Mouse (Mus musculus): Measurements from ENCODE around the gene Cdkn1a. TPM values are rescaled to one million over a fixed set of nuclear protein-coding genes. Genes with fewer than 3 reads are reported as not detected.
"Not testable (repeated sequence)": the region's sequence is repeated elsewhere in the genome, so short reads cannot be mapped to it uniquely, and the experiment has no call there.

The Cdkn1a gene
- polyA plus RNA-seq, 1 experiment: 197 TPM

DNA sequence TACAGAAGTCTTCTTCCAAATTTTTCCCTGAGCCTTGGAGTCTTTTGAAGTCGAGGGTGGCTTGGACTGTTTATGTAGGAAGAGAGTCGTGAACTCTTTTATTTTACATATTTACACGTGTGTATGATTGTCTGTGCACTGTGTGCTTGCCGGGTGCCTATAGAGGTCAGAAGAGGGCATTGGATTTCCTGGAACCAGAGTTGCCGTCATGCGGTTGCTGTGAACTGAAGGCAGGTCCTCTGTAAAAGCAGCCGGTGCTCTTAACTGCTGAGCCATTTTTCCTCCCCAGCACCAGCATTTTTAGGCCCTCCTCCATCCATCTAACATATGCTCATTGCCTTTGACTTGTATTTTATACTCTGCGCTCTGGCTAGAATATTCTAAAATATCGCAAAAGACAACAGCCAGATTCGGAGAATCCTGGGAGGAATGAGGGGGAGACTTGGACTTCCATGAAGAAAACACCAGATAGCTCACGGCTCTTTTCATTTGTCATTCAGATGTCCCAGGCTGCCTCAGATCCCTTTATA, 33.4 kb upstream of the Cdkn1a start:
- no peak for DNase-seq (ENCODE audit: low read depth, low spot score)
- WGBS: 68% methylated on average over 11 of the region's 11 CpGs

DNA sequence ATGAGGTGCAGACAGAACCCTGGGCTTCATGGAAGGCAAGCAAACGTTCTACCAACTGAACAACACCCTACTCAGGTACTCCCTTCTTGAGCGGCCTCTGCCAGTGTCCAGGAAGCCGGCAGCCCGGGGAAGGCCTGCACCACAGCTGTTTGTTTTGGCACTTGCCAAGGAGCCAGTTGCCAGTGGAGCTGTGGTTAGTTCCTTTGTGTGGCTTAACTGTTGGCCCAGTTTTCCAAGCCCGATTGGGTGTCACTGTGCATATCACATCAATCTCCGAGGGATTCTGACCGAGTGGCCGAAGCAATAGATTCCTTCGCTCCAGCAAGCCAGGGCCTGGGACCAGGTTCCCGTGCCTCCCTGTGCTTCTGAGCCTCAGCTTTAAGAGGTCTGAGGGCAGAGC, 32.8 kb upstream of the Cdkn1a start:
- no peak for DNase-seq (ENCODE audit: low read depth, low spot score)
- WGBS: 20% methylated on average over 10 of the region's 10 CpGs

DNA sequence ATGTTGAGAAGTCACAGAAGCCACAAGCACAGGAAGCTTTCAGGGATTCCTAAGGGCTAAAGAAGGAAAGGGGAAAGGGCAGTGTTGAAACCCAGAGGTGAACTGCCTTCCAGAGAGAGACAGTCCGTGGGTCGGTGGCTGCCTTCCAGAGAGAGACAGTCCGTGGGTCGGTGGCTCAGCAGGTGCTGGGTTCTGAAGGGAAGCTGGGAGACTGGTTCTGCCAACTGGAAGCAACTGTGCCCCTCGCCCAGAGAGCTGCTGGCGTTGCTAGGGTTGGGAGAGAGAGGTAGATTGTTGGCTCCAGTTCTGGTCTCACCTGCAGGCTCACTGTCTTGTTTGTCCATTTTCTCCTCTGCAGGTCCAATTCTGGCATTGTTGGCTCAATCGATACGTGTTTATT, 32.3 kb upstream of the Cdkn1a start:
- DNase-seq (ENCODE audit: low read depth, low spot score): no peak

DNA sequence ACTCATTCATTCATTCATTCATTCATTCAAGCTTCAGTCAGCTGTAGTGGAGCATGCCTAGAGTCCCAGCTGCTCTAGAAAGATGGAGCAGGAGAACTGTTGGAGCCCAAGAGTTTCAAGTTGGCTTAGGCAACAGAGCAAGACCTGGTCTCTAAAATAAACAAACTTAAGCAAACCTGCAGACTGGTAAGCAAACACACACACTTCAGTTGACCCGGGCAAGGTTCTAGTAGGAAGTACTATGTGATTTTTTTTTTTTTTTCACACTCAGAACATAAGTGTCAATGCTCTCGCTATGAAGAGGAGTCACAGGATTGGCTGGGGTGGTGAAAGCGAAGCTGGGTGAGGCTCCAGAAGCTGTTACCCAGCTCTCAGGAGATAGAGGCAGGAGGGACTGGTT, 31.2 kb upstream of the Cdkn1a start:
- DNase-seq (ENCODE audit: low read depth, low spot score): no peak
- 37% methylated on average over 3 of the region's 3 CpGs for WGBS

More for the DNA sequence above, 32.3 kb upstream of the Cdkn1a start:
- WGBS: 39% methylated on average over 8 of the region's 8 CpGs

DNA sequence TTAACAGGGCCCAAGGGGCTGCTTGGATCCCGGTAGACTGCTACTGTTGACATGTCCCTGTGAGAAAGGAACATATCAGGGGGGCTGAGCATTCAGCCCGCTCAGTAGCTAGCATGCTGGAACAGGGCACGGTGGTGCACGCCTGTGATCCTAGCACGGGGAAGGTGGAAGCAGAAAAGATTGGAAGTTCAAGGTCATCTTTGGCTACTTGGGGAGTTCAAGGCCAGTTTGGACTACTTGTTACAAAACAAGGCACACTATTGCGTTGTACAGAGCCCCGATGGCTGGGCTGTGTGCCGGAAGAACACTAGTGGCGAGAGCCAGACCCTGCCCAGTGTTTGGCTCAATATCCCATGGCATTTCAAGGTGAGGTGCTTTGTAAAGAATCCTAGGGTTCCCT, 29.8 kb upstream of the Cdkn1a start:
- no peak for DNase-seq (ENCODE audit: low read depth, low spot score)
- WGBS: 93% methylated on average over 9 of the region's 9 CpGs

DNA sequence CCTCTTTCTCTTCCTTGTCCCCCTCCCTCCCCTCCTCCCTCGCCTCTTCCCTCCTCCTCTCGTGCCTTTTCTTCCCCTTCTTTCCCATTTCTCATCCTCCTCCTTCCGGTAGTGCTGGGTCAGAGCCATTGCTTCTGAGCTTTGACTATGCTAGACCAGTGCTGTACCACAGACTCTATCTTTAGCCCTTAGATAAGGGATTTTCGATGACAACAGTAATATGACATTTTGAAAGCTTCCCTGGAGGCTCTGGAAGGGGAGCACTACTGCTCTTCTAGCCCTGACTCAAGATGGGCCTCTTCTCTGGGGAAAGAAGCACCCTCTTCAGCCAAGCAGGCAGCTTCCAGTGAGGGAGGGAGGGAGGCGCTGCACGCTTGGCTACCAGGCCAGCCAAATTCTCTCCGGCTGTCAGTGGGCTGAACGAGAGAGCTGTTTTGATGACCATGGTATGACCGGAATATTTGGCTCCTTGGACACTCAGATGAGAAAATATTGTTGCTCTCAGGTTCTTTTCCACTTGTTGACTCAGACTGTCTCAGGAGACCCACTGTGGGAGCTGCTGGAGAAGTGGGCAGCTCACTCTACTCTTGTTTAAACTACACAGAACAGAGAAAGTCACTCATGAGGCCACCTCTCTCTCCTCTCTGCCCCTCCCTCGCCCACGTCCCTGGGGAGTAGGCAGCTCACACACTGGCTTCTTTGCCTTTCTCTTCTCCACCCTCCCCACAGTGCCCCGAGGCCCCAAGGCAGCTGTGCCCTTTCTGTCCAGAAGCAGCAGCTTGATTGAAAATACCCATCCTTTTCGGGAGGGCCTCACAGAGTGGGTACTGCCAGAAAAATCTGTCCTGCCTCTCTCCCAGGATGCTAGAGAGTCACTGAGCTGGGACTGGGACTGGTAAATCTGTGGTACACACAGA, 28.4 kb upstream of the Cdkn1a start:
- 61% methylated on average over 13 of the region's 13 CpGs for WGBS
- no peak for DNase-seq (ENCODE audit: low read depth, low spot score)

DNA sequence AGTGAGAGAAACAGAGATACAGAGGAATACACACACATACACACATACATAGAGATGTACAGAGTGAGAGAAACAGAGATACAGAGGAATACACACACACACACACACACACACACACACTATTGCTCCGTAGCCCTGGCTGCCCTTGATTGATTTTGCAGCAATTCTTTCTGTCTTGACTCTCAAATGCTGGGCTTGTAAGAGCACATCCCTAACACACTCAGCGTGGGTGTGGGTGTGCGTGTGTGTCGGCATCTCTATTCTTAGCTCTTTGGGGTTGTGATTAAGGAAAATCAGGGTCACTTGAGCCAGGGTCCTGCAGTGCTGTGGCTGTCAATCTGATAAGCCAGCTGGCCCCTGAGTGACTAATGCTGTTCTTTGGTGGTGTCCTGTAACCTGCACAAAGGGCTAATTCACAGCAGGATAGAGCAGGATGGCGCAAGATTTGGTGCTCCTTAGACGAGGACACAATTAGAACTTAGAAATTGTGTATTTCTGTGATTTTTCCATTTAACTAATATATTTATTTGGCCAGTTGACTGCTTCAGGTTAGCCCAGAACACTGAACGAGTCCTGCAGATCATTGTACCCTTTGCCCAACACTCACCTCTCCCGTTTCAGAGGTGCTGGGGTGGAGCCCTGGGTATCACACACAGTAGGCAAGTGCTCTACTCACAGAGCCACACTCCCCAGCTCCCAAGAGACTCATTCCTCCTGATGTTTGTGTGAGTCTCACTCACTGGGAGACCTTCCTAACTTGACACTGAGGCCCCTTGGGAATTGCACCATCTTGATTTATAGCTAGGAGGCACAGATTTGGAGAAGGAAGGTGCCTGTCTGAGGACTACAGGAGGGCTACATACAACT, 27.4 kb upstream of the Cdkn1a start:
- no peak for DNase-seq (ENCODE audit: low read depth, low spot score)
- 89% methylated on average over 8 of the region's 8 CpGs for WGBS

DNA sequence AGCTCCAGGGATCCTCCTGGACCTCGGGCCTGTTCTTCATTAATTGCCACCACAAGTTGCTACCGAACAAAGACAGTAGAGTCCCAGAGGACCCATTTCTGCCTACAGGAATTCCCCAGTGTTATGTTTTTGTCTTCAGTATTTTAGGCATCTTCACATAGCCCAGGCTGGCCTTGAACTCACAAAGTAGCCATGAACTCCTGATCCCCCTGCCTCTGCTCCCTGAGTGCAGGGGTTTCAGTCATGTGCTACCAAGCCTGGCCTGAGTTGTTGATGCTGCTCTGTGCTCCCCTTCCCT, 26.8 kb upstream of the Cdkn1a start:
- 71% methylated on average over 2 of the region's 2 CpGs for WGBS
- no peak for DNase-seq (ENCODE audit: low read depth, low spot score)

DNA sequence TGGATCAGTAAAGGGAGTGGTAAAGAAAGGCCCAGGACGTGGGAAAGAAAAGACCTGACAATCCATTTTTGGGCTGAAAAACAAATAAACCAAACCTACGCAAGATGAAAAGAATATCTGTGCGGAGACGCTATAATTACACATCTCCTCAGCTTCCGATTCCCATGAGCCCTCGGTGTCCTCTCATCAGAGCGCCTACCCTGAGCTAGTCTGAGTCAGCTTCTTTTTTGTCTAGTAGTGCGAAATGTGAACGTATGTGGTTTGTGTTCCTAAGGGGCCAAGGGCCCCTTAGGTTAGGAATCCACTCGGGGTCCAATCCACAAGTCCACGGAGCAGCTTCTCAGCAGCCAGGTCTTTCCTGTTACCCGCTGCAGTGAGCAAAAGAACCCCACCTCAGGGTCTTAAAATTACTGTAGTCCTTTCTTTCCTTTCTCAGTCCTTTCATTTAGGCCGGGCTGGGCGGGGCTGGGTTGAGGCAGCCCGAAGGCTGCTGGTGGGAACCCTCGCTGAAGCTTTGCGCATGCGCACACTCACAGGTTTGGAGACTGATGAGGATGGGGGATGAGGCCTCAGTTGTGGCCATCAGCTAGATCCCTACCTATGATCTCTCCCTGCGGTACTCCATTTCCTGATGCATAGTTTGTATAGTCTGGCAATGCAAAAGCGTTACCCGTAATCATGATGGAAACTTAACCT, 25.4 kb upstream of the Cdkn1a start:
- 90% methylated on average over 21 of the region's 21 CpGs for WGBS
- DNase-seq (ENCODE audit: low read depth, low spot score): no peak

DNA sequence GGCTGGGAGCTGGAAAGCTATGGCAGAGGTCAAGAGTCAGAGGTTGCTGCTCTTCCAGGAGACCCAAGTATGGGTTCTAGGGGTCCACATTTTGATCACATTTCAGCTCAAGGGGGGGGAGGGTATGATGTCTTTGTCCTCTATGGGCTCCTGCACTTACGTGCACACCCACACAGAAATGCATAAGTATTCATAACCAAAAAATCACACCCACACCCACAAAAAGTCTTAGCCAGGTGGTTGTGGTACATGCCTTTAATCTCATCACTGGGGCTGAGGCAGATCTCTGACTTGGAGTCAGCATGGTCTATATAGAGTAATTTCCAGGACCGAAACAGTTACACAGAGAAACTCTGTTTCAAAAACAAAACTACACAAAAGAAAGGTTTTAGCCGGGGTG, 24.8 kb upstream of the Cdkn1a start:
- 94% methylated on average over 3 of the region's 3 CpGs for whole genome bisulfite sequencing
- DNase-seq (ENCODE audit: low read depth, low spot score): no peak

DNA sequence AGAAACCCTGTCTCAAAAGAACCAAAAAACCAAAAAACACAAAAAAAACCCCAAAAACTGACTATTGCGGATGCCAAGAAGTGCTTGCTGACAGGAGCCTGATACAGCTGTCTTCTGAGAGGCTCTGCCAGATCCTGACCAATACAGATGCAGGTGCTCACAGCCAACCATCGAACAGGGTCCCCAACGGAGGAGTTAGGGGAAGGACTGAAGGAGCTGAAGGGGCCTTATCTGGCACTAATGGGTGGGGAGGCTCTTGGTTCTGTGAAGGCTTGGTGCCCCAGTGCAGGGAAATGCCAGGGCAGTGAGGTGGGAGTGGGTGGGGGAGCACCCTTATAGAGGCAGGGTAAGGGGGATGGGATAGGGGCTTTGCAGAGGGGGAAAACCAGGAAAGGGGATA, 23.4 kb upstream of the Cdkn1a start:
- WGBS: 88% methylated on average over 3 of the region's 3 CpGs
- not testable (repeated sequence) for DNase-seq (ENCODE audit: low read depth, low spot score)

DNA sequence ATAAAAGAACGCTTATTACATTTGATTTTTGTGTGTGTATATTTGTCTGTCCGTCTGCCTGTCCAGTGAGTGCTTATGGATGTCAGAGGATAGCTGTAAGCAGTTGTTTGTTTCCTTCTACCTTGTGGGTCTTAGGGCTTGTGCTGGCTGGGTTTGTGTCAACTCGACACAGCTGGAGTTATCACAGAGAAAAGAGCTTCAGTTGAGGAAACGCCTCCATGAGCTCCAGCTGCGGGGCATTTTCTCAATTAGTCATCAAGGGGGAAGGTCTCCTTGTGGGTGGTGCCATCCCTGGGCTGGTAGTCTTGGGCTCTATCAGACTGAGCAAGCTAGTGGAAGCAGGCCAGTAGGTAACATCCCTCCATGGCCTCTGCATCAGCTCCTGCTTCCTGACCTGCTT, 22.9 kb upstream of the Cdkn1a start:
- WGBS: 70% methylated on average over 5 of the region's 5 CpGs
- DNase-seq (ENCODE audit: low read depth, low spot score): no peak

DNA sequence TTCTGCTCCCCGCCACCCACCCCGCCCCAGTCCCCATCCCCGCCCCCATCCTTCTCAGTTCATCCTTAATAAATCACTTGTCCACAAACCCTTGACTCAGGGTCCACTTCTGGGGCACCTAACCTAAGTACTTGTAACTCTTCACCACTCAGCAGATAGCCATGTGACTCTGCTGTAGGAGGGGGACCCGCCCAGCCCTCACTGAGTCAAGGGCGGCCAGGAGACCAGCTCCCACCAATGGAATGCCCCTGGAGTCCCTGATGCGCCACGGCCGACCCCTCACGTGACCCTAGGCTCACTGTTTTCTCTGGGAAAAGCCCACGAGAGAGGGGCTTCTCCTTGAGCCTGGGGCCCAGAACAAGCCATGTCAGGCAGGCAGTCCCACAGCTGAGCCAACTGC, 21.7 kb upstream of the Cdkn1a start:
- WGBS: 85% methylated on average over 10 of the region's 10 CpGs
- no peak for DNase-seq (ENCODE audit: low read depth, low spot score)

DNA sequence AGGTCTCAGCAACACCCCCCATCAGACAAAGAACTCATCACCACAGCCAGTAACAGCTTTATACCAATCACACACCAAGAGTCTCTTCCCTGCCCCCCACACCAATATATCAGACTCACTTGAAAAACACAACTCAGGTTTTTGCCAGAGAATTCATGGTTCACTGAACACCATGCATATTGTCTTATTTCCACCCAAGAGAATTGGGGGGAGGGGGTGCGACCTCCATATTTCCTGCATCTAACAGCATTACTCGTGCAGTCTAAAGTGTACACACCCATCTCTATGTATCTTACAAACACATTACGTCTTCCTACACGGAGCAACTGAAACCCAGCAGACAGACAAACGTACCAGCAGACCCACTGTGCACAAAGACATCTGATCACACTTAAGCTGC, 19.0 kb upstream of the Cdkn1a start:
- no peak for DNase-seq (ENCODE audit: low read depth, low spot score)
- 61% methylated on average over 5 of the region's 5 CpGs for WGBS

DNA sequence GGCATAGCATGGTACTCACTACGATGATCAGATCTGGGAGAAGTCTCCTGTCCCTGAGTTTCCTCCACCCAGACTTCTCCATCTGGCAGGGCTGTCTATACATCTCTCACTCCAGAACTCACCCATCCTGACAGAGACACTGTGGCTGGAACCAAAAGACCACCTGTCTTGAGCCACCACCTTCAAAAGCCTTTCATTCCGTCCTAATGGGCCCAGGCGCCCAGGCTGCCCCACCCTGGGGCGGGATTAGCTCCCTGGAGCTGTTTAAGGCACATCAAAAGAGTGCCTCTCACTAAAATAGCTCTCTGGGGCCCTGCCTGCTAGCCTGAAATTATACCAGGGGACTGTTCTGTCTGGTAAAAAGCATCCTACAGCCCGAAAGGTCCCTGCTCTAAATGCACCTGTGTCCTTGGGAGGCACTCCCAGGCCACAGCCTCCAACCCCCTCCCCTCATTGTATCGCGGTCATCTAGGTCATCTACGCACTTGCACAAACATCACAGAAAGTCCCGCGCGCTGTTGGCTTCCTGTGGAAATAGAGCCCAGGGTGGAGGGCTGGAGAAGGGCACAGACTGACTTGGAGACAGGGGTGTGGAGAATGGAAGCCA, 18.0 kb upstream of the Cdkn1a start:
- 14% methylated on average over 11 of the region's 11 CpGs for WGBS

DNA sequence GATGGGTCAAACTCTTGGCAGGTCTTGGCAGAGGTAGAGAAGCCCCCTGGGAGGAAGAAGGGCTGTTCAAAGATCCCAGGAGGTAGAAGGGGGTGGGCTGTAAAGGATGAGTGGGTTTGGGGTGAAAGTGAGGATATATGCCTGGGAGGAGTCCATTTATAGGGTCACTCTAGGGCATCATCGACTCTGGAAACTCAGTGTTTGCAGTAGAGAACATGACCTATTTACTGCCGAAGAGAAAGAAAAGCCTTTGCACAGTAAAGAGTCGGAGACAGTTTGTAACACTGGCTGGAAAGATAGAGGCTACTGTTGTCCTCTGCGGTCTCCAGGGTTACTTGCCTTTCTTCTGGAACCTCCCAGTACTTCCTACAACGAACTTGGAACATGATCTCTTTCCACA, 17.5 kb upstream of the Cdkn1a start:
- WGBS: 21% methylated on average over 5 of the region's 5 CpGs
- DNase-seq (ENCODE audit: low read depth, low spot score): no peak

More for the DNA sequence above, 18.0 kb upstream of the Cdkn1a start:
- no peak for DNase-seq (ENCODE audit: low read depth, low spot score)

DNA sequence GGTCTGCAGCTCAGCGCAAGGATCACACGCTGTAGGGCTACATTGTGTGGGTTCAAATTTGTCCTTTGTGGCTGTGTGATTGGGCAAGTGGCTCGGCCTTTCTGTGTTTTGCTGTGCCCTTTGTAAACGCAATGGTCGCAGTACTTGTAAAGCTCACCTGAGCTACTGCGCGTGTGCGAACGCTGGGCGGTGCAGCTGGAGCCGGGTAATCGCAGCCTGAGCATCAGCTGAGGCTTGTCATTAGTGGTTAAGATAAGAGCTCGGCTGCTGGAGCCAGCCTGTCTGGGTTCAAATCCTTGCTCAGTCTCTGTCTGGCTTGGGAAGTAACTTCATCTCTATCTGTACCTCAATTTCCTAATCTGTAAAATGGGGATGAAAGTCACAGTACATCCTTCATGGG, 16.7 kb upstream of the Cdkn1a start:
- WGBS: 59% methylated on average over 13 of the region's 13 CpGs

DNA sequence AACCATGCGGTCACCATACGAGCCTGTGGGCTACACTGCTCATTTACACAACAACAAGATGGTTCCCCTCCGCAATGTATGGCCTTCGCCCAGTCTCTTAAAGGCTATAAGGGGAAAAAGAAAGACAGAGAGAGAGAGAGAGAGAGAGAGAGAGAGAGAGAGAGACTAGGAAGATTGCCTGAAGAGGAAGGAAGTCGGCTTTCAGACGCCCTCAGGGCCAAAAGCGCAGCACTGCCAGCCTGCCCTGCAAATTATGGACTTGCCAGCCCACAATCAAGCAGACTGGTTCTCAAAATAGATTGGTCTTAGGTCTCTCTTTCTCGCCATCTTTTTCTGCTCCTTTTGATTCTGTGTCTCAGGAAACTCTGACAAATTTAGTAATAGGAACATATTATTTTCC, 14.5 kb upstream of the Cdkn1a start:
- WGBS: 84% methylated on average over 8 of the region's 8 CpGs
- DNase-seq (ENCODE audit: low read depth, low spot score): no peak

More for the DNA sequence above, 16.7 kb upstream of the Cdkn1a start:
- DNase-seq (ENCODE audit: low read depth, low spot score): no peak

DNA sequence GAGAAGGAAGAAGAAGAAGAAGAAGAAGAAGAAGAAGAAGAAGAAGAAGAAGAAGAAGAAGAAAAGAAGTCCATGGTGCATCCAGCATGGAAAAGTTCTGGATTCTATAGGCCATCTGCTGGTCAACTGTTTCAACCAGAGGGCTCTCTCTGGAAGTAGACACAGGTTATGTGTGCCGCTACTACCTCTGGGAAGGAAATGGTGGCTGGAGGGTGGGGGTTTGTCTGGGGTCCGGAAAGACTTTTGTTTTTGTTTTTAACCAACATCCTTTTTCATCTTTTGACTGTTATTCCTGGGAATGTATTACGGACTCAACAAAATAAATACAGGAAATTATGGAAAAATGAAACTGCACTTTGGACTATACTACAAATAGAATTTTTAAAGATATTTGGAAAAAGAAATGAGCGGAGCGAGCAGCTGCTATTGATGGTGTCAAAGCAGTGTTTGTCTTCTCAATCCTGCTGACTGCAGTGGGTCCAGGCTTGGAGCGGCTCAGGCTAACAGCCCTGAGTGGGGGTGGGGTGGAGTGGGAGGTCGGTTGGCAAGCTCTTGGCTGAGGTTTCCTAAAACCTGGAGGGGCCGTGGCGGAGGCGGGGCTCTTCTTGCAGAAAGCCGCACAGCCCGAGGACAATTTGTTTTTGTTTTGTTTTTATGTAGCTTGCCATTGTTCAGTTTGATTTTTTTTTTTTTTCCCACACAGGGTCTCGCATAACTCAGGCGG, 12.8 kb upstream of the Cdkn1a start:
- DNase-seq (ENCODE audit: low read depth, low spot score): no peak
- WGBS: 39% methylated on average over 14 of the region's 14 CpGs

Data from large intestine, adult 2 months (tissue).